Mouse (Mus musculus) MEL (cell line): ENCODE data around the gene Tspan14.

Experiments
- CTCF ChIP-seq, 3 experiments: IDR thresholded peaks in 2 of 3; conservative IDR thresholded peaks in 1 of 3; 2 replicates each; pipeline ENCODE4 v1.5.1; 2011 to 2012; ENCODE audit warnings: low read length in 3 of 3, low read depth in 2 of 3, mild to moderate bottlenecking in 2 of 3, improper control_type of control experiment in 1 of 3, inconsistent platforms in 1 of 3, mixed read lengths in 1 of 3, moderate library complexity in 1 of 3; ENCODE audit not compliant: control insufficient read depth in 1 of 3, insufficient read depth in 1 of 3, poor library complexity in 1 of 3, severe bottlenecking in 1 of 3
- ELF1 ChIP-seq: IDR thresholded peaks from 2 replicates; pipeline ENCODE4 v1.6.1; 2014; ENCODE audit warnings: low read depth, mild to moderate bottlenecking, inconsistent platforms, low read length, improper control_type of control experiment, moderate library complexity
- EP300 ChIP-seq, 2 experiments: IDR thresholded peaks; 2 replicates each; pipeline ENCODE4 v1.6.1; 2011; ENCODE audit warnings: improper control_type of control experiment in 2 of 2, low read length in 2 of 2, low read depth in 1 of 2, mild to moderate bottlenecking in 1 of 2
- GABPA ChIP-seq: IDR thresholded peaks from 2 replicates; pipeline ENCODE4 v1.6.1; 2012; ENCODE audit warnings: low read depth, mild to moderate bottlenecking, inconsistent platforms, low read length, improper control_type of control experiment, moderate library complexity
- MYB ChIP-seq: IDR thresholded peaks from 2 replicates; pipeline ENCODE4 v1.6.1; 2011; ENCODE audit warnings: mild to moderate bottlenecking, low read depth, low read length, improper control_type of control experiment
- NRF1 ChIP-seq: IDR thresholded peaks from 2 replicates; pipeline ENCODE4 v1.6.1; 2014; ENCODE audit warnings: low read depth, mild to moderate bottlenecking, inconsistent platforms, low read length, improper control_type of control experiment, moderate library complexity; ENCODE audit not compliant: poor library complexity, insufficient read depth, severe bottlenecking
- POLR2A ChIP-seq, 2 experiments: IDR thresholded peaks; 2 replicates each; pipeline ENCODE4 v1.6.1; 2011 to 2012; ENCODE audit warnings: low read length in 2 of 2, mild to moderate bottlenecking in 2 of 2, control low read depth in 1 of 2, improper control_type of control experiment in 1 of 2, low read depth in 1 of 2, moderate library complexity in 1 of 2; ENCODE audit not compliant: control insufficient read depth in 1 of 2, insufficient read depth in 1 of 2, poor library complexity in 1 of 2
- SIN3A ChIP-seq: IDR thresholded peaks from 2 replicates; pipeline ENCODE4 v1.6.1; 2012; ENCODE audit warnings: low read length, improper control_type of control experiment, inconsistent platforms
- ZC3H11A ChIP-seq: IDR thresholded peaks from 2 replicates; pipeline ENCODE4 v1.6.1; 2012; ENCODE audit warnings: low read depth, mild to moderate bottlenecking, inconsistent platforms, low read length, improper control_type of control experiment

DNA sequence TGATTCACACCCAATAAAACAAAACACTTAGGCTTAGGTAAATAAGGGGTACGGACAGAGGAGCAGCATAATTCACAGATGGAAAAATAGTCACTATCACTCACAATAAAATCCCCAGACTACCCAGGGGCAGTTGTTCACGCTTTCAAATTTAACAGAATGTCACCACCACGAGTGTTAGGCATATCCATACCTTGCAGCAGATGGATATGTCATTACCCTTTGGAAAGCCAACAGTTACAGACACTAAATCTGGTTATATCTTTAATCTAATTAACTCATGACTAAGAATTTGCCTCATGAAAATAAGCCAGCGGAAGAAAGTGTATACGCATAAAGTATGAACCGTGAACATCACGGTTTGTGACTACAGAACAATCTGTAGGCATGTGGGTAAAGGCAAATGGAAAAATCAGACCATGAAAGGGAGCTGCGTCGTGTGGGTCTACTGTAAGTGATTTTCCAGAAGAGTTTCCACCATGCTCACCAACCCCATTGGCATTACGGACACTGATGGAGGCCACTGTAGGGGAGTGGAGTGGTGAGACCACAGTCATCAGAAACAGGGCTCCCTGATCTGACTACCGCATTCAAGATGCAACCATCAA is 28.1 kb downstream of the Tspan14 start:
- no peak for TF ChIP-seq ELF1
- no peak for TF ChIP-seq CTCF (IDR thresholded peaks at IDR 0.05 in 2 of 3, conservative IDR thresholded peaks at IDR 0.05 in 1 of 3; ENCODE audit: control insufficient read depth in 1 of 3, insufficient read depth in 1 of 3, low read depth in 2 of 3, low read length in 3 of 3, poor library complexity in 1 of 3, severe bottlenecking in 1 of 3)
- no peak for TF ChIP-seq ZC3H11A
- no peak for TF ChIP-seq POLR2A (IDR thresholded peaks at IDR 0.05; ENCODE audit: control insufficient read depth in 1 of 2, insufficient read depth in 1 of 2, low read depth in 1 of 2, low read length in 2 of 2, poor library complexity in 1 of 2)
- TF ChIP-seq EP300 (IDR thresholded peaks at IDR 0.05; ENCODE audit: low read depth in 1 of 2, low read length in 2 of 2), result no peak
- no peak for TF ChIP-seq NRF1
- TF ChIP-seq MYB, result no peak
- TF ChIP-seq GABPA, result no peak
- TF ChIP-seq SIN3A, result no peak
